ENCODE assay signal across 16 mouse cellular contexts in genomic region chr7:132258216-132258615, GRCm38 (mm10). TPM values are rescaled to one million over a fixed set of nuclear protein-coding genes. Genes with fewer than 3 reads are reported as not detected.
A peak's percentile ranks its signal among the peaks of the same experiment; 100 is the strongest.
DNase-seq lines count a peak whose midpoint lies in the region; ATAC-seq lines count a peak whose summit lies in the region.
"Had no signal": no experiment of that assay in that cellular context is flagged by ENCODE, and none has a peak within 500 bp of the region (broad histone marks: within the 10 kb centered on the region; RNA-seq: fewer than 3 reads in every experiment).

No protein-coding gene starts in this region.

- no peaks in the 10 kb centered on the region for H3K27me3 ChIP-seq in kidney, embryonic 15.5 days
- no peaks in the 10 kb centered on the region for H3K27me3 ChIP-seq in midbrain, embryonic 10.5 days (ENCODE audit: low read depth, poor library complexity, severe bottlenecking)
- no peaks in the 10 kb centered on the region for H3K27me3 ChIP-seq in midbrain, embryonic 14.5 days (ENCODE audit: control insufficient read depth, insufficient read depth, low read length)
- H3K27me3 ChIP-seq in neural tube, embryonic 13.5 days, result no peaks in the 10 kb centered on the region
- H3K27me3 ChIP-seq: heart, embryonic 13.5 days had no signal

- DNase-seq in kidney, postnatal 36 days, result no peak
- DNase-seq in midbrain, embryonic 10.5 days (ENCODE audit: low spot score), result no peak
- no peak for DNase-seq in midbrain, embryonic 14.5 days
- DNase-seq in heart, adult 18-20 months, result no peak
- no peak for DNase-seq in cerebellum, postnatal 25 days
- DNase-seq: cerebellum, adult 11-12 months; cerebellum, postnatal 14 days; right cerebral cortex, postnatal 14 days had no signal

- WGBS in kidney, embryonic 15.5 days, result 47% methylated on average over 5 of the region's 5 CpGs
- WGBS in midbrain, embryonic 10.5 days, result 57% methylated on average over 5 of the region's 5 CpGs
- 69% methylated on average over 5 of the region's 5 CpGs for WGBS in midbrain, embryonic 14.5 days
- whole genome bisulfite sequencing in neural tube, embryonic 13.5 days, result 37% methylated on average over 5 of the region's 5 CpGs

- no peak overlapping the region for H3K4me3 ChIP-seq in kidney, embryonic 15.5 days (replicated peaks)
- H3K4me3 ChIP-seq in midbrain, embryonic 10.5 days, result no peak overlapping the region
- no peak overlapping the region for H3K4me3 ChIP-seq in midbrain, embryonic 14.5 days (replicated peaks; ENCODE audit: low read depth, low read length)
- no peak overlapping the region for H3K4me3 ChIP-seq in neural tube, embryonic 13.5 days
- H3K4me3 ChIP-seq: forebrain, embryonic 10.5 days; gastrocnemius, adult 2 months; heart, embryonic 13.5 days; megakaryocyte, embryonic 14.5 days had no signal

- H3K9me3 ChIP-seq in kidney, embryonic 15.5 days (replicated peaks), result no peaks in the 10 kb centered on the region
- H3K9me3 ChIP-seq in midbrain, embryonic 10.5 days (replicated peaks), result no peaks in the 10 kb centered on the region
- no peaks in the 10 kb centered on the region for H3K9me3 ChIP-seq in midbrain, embryonic 14.5 days (ENCODE audit: control insufficient read depth, low read length)
- no peaks in the 10 kb centered on the region for H3K9me3 ChIP-seq in neural tube, embryonic 13.5 days
- H3K9me3 ChIP-seq: forebrain, embryonic 10.5 days; heart, embryonic 13.5 days; megakaryocyte, embryonic 14.5 days had no signal

- peaks cover 4% of the 10 kb centered on the region; the same call in 1 of the 2 replicates for H3K36me3 ChIP-seq in kidney, embryonic 15.5 days
- peaks cover 40% of the 10 kb centered on the region for H3K36me3 ChIP-seq in midbrain, embryonic 10.5 days
- 0 out of 2 replicates have a peak, but pooled peaks cover 3% of the 10 kb centered on the region for H3K36me3 ChIP-seq in midbrain, embryonic 14.5 days (ENCODE audit: control insufficient read depth, insufficient read depth, low read length)
- 0 out of 2 replicates have a peak, but pooled peaks cover 11% of the 10 kb centered on the region for H3K36me3 ChIP-seq in neural tube, embryonic 13.5 days
- H3K36me3 ChIP-seq: heart, embryonic 13.5 days had no signal

- no peak overlapping the region for H3K9ac ChIP-seq in kidney, embryonic 15.5 days
- no peak overlapping the region for H3K9ac ChIP-seq in midbrain, embryonic 14.5 days (replicated peaks; ENCODE audit: low read length)
- H3K9ac ChIP-seq in neural tube, embryonic 13.5 days, result no peak overlapping the region
- H3K9ac ChIP-seq: heart, embryonic 13.5 days had no signal

- H3K4me1 ChIP-seq in kidney, embryonic 15.5 days, result peaks cover 30% of the 10 kb centered on the region
- H3K4me1 ChIP-seq in midbrain, embryonic 10.5 days, result peaks cover 60% of the 10 kb centered on the region
- peaks cover 20% of the 10 kb centered on the region; the same call in 1 of the 2 replicates for H3K4me1 ChIP-seq in midbrain, embryonic 14.5 days (ENCODE audit: control insufficient read depth, insufficient read depth, low read length)
- H3K4me1 ChIP-seq in neural tube, embryonic 13.5 days (replicated peaks), result peaks cover 66% of the 10 kb centered on the region
- H3K4me1 ChIP-seq: megakaryocyte, embryonic 14.5 days had no signal

- H3K4me2 ChIP-seq in kidney, embryonic 15.5 days, result no peak overlapping the region
- H3K4me2 ChIP-seq in midbrain, embryonic 14.5 days (ENCODE audit: low read length), result no peak overlapping the region
- no peak overlapping the region for H3K4me2 ChIP-seq in neural tube, embryonic 13.5 days
- H3K4me2 ChIP-seq: heart, embryonic 13.5 days; liver, embryonic 11.5 days had no signal

- H3K27ac ChIP-seq in kidney, embryonic 15.5 days, result peak overlapping the region; percentile 70
- H3K27ac ChIP-seq in midbrain, embryonic 10.5 days (replicated peaks), result peak overlapping the region; percentile 70
- H3K27ac ChIP-seq in midbrain, embryonic 14.5 days (replicated peaks; ENCODE audit: low read depth, low read length), result no peak overlapping the region
- peak overlapping the region; percentile 69 for H3K27ac ChIP-seq in neural tube, embryonic 13.5 days (replicated peaks)
- H3K27ac ChIP-seq: gastrocnemius, adult 2 months; heart, embryonic 13.5 days had no signal

- ATAC-seq in kidney, embryonic 15.5 days (replicated peaks; ENCODE audit: low FRiP score), result no peak
- no peak for ATAC-seq in midbrain, embryonic 14.5 days (ENCODE audit: low FRiP score, low TSS enrichment)
- ATAC-seq in neural tube, embryonic 13.5 days (ENCODE audit: low read depth), result peak; percentile 62
- ATAC-seq: inflammation-experienced regulatory T-cells, adult 6 months had no signal

RNA-seq across cellular contexts. Expression of gene Chst15, which starts 58.8 kb away (rescaled TPM):
- 17.8 and 19.3 TPM in 2 replicates for polyA plus RNA-seq in kidney, embryonic 15.5 days (2015; fragmentation: Nextera tagmentation; extraction: Ambion mirVana)
- 14.2 and 18.7 TPM in 2 replicates for polyA plus RNA-seq in midbrain, embryonic 10.5 days (2016; fragmentation: Nextera tagmentation; extraction: Ambion mirVana)
- 13.3 and 17.8 TPM in 2 replicates for polyA plus RNA-seq in midbrain, embryonic 14.5 days (2014; fragmentation: Nextera tagmentation; extraction: Ambion mirVana)
- 21.9 and 22.5 TPM in 2 replicates for polyA plus RNA-seq in neural tube, embryonic 13.5 days (2015; fragmentation: Nextera tagmentation; extraction: Ambion mirVana)
- total RNA-seq in heart, adult 18-20 months (2021), result 1 to 10 TPM; 6.0 to 9.3 TPM
